Mouse (Mus musculus) megakaryocyte, embryonic 14.5 days (primary cell): Measurements from ENCODE around the gene Steap2.

ENCODE experiments used
- FLI1 ChIP-seq: IDR thresholded peaks from 2 replicates; pipeline ENCODE4 v1.6.1; 2012; ENCODE audit warnings: low read length, inconsistent platforms, mixed read lengths
- GATA1 ChIP-seq: IDR thresholded peaks from 3 replicates; pipeline ENCODE4 v1.6.1; 2012; ENCODE audit warnings: mixed read lengths, low read length, inconsistent platforms, borderline replicate concordance

DNA sequence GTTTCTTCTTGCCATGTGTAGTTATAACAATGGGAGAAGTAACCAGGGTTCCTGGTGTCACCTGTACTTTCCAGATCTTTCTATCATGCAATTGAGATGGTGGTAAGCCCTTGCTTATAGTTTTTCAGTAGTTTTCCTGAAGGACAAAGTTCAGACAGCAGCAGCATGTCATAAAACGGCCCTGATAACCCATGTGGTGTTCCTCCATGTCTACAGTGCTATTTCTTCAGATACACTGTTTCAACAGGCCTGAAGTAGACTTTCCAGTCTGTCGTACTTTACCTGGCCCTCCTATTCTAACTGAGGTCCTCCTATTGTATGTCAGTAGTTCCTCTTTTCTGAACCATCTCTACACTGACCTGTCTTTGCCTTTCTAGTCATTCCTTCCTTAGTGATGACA lies 38.5 kb upstream of the Steap2 start:
- TF ChIP-seq GATA1 (no peak), FLI1 (no peak)
